Mouse (Mus musculus): ENCODE measurements around the gene Hcn2. TPM values are rescaled to one million over a fixed set of nuclear protein-coding genes. Genes with fewer than 3 reads are reported as not detected.

Gene Hcn2
- total RNA-seq, 2 experiments from 2014 or later = 6.1 to 9.4 TPM

DNA sequence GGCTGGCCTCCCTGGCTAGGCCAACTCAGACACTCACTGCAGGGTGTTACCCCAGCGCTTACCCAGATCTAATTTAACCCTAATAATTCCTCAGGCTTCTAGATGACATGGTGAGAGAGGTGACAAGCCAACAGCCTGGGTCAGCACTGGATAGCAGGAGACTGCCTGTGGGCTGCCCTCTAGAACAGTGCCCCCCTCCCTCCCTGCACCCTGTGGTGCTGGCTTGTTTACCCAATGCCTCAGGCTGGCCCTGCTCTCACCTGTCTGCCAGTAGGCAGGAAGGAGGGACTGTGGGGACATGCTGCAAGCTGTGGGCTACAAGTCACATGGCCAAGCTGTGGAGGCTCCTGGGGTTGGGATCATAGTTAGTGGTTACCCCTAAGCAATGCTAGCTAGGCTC, 9.3 kb upstream of the Hcn2 start:
- no peak for DNase-seq (ENCODE audit: low spot score in 2 of 2)

GRCm38 (mm10) chr10:79707759-79708158, 8.7 kb upstream of the Hcn2 start:
- DNase-seq (ENCODE audit: low spot score in 2 of 2) = no peak

GRCm38 (mm10) chr10:79708668-79709067, 7.8 kb upstream of the Hcn2 start:
- no peak for DNase-seq (ENCODE audit: low spot score in 2 of 2)

DNA sequence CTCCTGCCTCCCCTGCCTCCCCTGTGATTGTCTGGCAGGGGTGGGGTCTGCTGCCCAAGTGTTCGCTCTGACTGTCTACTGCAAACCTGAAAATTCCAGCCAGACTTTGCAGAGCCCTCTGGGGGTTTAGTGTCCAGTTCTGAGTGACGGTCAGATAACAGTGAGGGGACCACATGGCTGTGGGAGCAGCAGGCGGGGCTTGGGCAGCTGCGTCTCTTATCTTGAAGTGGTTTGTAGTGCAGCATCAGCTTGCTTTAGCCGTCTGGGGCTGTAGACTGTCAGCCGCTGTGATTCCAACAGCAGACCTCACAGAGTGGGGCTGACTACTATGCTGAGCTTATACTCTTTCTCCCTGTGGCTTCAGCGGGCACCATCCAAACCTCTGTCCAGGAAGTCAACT, 7.1 kb upstream of the Hcn2 start:
- no peak for DNase-seq (ENCODE audit: low spot score in 2 of 2)

GRCm38 (mm10) chr10:79712029-79712428, 4.4 kb upstream of the Hcn2 start:
- DNase-seq (ENCODE audit: low spot score in 2 of 2) = no peak

DNA sequence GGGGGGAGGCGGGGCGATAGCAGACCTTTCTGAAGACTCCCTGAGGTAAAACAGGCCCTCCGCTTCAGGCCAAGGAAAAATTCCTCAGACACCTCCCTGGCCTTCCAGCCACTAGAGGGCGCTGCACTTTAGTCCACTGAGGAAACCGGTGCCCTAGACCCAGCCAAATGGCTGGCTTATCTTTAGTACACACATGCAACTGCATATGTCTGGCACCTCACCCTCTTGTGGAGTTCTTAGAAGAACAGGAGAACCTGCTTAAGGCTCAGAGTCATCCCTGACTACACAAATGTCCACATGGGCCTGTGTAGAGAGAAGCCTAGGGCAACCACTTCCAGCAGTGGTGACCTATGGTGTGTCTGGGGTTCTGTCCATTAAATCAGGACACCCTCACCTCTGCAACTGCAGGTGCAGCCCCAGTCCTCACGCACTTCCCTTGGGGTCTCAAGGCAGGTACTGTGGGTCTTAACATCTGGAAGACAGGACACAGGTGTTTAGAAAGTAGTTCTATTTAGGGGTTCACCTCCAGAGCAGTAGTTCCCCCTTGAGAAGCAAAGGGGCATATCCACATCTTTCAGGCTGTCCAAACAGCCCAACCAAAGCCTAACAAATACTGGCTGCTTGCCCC, 3.8 kb upstream of the Hcn2 start:
- DNase-seq (ENCODE audit: low spot score in 2 of 2) = peak; percentile 74 to 86

GRCm38 (mm10) chr10:79713163-79713562, 3.3 kb upstream of the Hcn2 start:
- no peak for DNase-seq (ENCODE audit: low spot score in 2 of 2)

DNA sequence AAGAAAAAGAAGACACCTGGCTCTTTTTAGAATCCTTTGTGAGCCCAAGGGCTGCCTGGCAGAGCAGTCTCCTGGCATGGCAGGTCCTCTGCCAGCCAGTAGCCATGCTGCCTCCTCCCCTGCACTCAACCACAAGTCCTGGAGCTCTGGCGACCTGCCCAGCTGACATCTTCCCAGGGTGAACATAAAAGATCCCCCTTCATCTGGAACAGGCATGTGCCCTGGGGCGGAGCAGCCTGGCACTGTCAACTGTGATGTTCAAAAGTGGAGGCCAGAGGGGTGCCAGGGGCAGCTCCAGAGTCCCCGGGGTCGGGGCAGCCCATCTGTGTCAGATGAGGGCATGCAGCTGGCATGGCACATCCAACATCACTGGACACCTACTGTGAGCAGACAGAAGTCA, 1.4 kb upstream of the Hcn2 start:
- no peak for DNase-seq (ENCODE audit: low spot score in 2 of 2)

GRCm38 (mm10) chr10:79716988-79717355, 538 bp downstream of the Hcn2 start:
- no peak for DNase-seq (ENCODE audit: low spot score in 2 of 2)

- DNase-seq (ENCODE audit: low spot score in 2 of 2) = peak; percentile 72 to 73
Observed at GRCm38 (mm10) chr10:79717640-79718357, 1.4 kb downstream of the Hcn2 start.

DNA sequence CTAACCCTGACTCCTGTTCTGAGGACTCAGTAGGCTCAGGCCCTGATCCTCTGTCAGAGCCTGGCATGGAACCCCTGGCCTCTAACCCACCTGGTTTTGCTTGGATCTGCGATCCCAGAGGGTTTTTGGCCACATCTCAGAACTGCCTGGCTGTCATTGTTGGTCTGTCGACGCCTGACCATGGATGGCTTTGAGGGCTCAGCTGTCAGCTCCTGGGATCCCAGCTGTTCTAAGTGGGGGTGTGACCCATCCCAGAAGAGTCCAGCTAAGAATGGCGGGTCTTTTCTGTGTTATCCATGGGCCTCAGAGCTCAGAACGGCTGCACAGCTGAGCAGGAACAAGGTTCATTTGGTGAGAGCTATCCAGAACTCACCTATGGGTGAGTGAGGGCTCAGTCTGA, 4.7 kb downstream of the Hcn2 start:
- no peak for DNase-seq (ENCODE audit: low spot score in 2 of 2)

GRCm38 (mm10) chr10:79723047-79723446, 6.6 kb downstream of the Hcn2 start:
- DNase-seq (ENCODE audit: low spot score in 2 of 2) = no peak

GRCm38 (mm10) chr10:79723692-79724091, 7.3 kb downstream of the Hcn2 start:
- DNase-seq (ENCODE audit: low spot score in 2 of 2) = no peak

- DNase-seq (ENCODE audit: low spot score in 2 of 2) = peak; percentile 64 to 69
Observed at GRCm38 (mm10) chr10:79726090-79726489, 9.7 kb downstream of the Hcn2 start.

DNA sequence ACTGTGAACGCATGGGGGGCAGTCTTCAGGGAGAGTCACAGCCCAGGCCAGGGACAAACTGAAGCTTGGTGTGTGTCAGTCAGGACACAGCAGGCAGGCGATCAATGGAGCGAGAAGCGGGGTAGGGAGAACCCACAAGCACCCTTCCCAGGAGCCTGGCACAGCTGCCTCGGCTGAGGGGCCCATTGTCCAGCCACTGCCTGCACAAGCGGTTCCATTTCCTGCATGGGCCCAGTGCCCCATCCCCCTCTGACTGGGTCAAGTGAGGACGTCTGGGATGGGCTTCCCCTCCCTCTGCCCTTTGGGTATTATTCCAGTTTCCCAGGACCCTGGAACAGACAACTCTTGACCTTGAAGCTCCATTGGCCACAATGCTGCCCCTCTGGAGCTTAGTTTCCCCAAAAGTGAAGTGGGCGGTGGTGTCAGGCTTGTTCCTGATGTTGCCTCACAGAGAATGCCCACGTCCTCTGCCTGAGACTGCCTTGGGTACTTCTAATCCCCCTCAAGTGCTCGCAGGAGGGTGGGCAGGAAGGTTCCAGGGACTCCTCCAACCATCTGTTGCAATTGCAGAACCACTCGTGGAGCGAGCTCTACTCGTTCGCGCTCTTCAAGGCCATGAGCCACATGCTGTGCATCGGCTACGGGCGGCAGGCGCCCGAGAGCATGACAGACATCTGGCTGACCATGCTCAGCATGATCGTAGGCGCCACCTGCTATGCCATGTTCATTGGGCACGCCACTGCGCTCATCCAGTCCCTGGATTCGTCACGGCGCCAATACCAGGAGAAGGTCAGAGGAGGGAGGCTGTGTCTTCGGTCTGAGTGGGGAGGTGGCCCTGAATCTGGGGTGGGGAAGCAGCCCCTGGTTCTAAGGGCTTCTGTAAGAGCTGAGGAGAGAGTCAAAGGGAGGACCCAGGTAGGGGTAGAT, 12.2 kb downstream of the Hcn2 start:
- DNase-seq (ENCODE audit: low spot score in 2 of 2) = no peak

DNA sequence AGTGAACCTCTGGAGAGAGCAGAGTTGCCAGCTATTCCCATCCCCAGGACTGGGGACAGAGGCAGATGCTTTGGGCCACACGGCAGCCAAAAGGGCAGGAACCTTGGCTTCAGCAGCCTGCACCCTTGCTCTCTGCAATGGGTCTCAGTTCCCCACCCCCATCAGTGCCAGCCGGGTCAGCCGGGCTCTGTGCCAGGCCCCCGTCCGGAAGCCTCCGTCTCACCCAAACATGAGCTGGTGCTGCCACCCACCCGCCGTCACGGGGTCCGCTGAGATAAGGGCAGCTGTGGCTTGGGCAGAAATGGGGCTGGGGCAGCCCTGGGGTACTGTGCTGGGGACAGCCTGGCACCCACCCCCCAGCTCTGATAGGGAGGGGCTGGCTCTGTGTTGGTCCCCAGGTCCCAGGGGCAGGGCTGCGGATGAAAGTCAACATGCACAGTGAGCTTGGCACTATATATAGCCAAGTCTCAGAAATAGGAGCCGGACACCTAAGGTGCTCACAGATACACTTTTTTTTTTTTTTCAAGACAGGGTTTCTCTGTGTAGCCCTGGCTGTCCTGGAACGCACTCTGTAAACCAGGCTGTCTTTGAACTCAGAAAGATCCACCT, 13.0 kb downstream of the Hcn2 start:
- DNase-seq (ENCODE audit: low spot score in 2 of 2) = no peak

- no peak for DNase-seq (ENCODE audit: low spot score in 2 of 2)
Observed at GRCm38 (mm10) chr10:79732500-79732899, 16.1 kb downstream of the Hcn2 start.

- no peak for DNase-seq (ENCODE audit: low spot score in 2 of 2)
Observed at GRCm38 (mm10) chr10:79733847-79734246, 17.4 kb downstream of the Hcn2 start.

DNA sequence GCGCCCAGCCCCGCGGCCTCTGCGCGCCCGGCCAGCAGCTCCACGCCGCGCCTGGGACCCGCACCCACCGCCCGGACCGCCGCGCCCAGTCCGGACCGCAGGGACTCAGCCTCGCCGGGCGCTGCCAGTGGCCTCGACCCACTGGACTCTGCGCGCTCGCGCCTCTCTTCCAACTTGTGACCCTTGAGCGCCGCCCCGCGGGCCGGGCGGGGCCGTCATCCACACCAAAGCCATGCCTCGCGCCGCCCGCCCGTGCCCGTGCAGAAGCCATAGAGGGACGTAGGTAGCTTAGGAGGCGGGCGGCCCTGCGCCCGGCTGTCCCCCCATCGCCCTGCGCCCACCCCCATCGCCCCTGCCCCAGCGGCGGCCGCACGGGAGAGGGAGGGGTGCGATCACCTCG, 18.9 kb downstream of the Hcn2 start:
- no peak for DNase-seq (ENCODE audit: low spot score in 2 of 2)

DNA sequence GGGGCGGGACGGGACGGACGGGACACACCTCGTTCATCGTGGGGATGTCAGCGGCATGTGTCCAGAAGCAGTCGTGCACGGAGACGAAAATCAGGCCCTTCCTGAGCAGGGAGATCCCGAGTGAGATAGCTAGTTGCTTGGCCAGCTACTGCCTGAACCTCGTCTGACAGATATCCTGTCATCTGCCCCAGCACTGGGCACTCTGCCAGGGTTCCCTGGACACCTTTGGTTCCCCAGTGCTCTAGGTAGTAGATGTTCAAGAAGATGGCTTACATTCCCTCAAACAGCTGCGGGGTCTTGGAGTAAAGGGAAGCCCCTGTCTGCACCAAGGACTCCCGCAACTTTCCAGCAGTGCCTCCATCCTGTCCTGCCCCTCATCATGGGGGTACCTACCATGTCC, 20.3 kb downstream of the Hcn2 start:
- no peak for DNase-seq (ENCODE audit: low spot score in 2 of 2)

DNA sequence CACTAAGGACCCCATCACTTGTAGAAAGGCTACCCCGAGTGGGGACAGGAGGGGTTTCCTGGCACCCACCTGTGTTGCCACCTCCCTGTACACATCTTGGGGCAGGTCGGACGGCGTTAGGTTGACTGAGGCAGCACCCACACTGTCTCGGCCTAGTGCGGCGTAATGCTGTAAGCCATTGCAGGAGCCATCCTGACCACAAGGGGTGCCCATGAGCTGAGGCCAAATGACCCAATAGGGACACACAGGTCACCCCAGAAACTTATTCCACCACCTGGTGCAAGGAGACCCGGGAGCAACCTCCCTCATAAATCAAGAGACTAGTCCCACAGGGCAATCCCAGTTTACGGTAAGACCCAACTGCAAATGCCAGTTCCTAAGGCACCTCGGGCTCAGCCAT, 21.8 kb downstream of the Hcn2 start:
- DNase-seq (ENCODE audit: low spot score in 2 of 2) = no peak

GRCm38 (mm10) chr10:79739234-79739633, 22.8 kb downstream of the Hcn2 start:
- no peak for DNase-seq (ENCODE audit: low spot score in 2 of 2)

All from adrenal gland, adult 18-20 months (tissue).